Mouse (Mus musculus) midbrain, postnatal 0 days (tissue): Measurements from ENCODE around the gene Ccdc184. TPM values are rescaled to one million over a fixed set of nuclear protein-coding genes. Genes with fewer than 3 reads are reported as not detected.

ENCODE experiments used
- ATAC-seq: fragments of 200-750 bp; cut with Nextera tagmentation; 2 replicates; pipeline ENCODE4 v1.8.0; 2017; ENCODE audit warnings: moderate number of reproducible peaks, mild to moderate bottlenecking, moderate TSS enrichment, moderate library complexity; ENCODE audit not compliant: low FRiP score
- DNase-seq: peaks from one replicate; pipeline ENCODE4 v3.0.0-alpha.2; 2015; ENCODE audit warnings: low spot score
- H3K27ac ChIP-seq: fragments of 300-500 bp; sonication (generic); 2 replicates; pipeline ENCODE4 v1.5.1; 2014; ENCODE audit warnings: low read depth, mild to moderate bottlenecking, low read length, mixed read lengths
- H3K27me3 ChIP-seq: fragments of 300-500 bp; sonication (generic); 2 replicates; pipeline ENCODE4 v1.6.1; 2014; ENCODE audit warnings: low read length, control low read depth, mixed read lengths; ENCODE audit not compliant: insufficient read depth
- H3K36me3 ChIP-seq: fragments of 300-500 bp; sonication (generic); 2 replicates; pipeline ENCODE4 v1.6.1; 2014; ENCODE audit warnings: low read length, control low read depth, mixed read lengths; ENCODE audit not compliant: insufficient read depth
- H3K4me1 ChIP-seq: fragments of 300-500 bp; sonication (generic); 2 replicates; pipeline ENCODE4 v1.6.1; 2014; ENCODE audit warnings: mild to moderate bottlenecking, control low read depth, antibody characterized with exemption, low read length, mixed read lengths; ENCODE audit not compliant: insufficient read depth
- H3K4me2 ChIP-seq: fragments of 300-500 bp; sonication (generic); 2 replicates; pipeline ENCODE4 v1.6.1; 2014; ENCODE audit warnings: low read depth, mild to moderate bottlenecking, low read length, mixed read lengths; ENCODE audit not compliant: poor library complexity, severe bottlenecking
- H3K4me3 ChIP-seq: fragments of 300-500 bp; sonication (generic); 2 replicates; pipeline ENCODE4 v1.5.1; 2014; ENCODE audit warnings: low read depth, mild to moderate bottlenecking, low read length, moderate library complexity
- H3K9ac ChIP-seq: fragments of 300-500 bp; sonication (generic); replicated peaks from 2 replicates; pipeline ENCODE4 v1.6.1; 2014; ENCODE audit warnings: mild to moderate bottlenecking, low read length, moderate library complexity, mixed read lengths; ENCODE audit not compliant: poor library complexity, severe bottlenecking
- H3K9me3 ChIP-seq: fragments of 300-500 bp; sonication (generic); 2 replicates; pipeline ENCODE4 v1.6.1; 2016; ENCODE audit warnings: low read length, control low read depth
- CTCF ChIP-seq: IDR thresholded peaks from 2 replicates; pipeline ENCODE4 v1.5.1; 2016; ENCODE audit warnings: antibody characterized with exemption, mild to moderate bottlenecking
- WGBS: fragments of 180-500 bp; shearing (Covaris S2); extraction: QIAGEN DNeasy Blood & Tissue Kit; methylation state at CpG from one replicate; pipeline ENCODE4 v1.1.7; 2014; 5-methylcytosine and 5-hydroxymethylcytosine counted together
- polyA plus RNA-seq: library from polyadenylated mRNA; unstranded; fragments of >200 nt; fragmentation: Nextera tagmentation; extraction: Ambion mirVana; gene quantifications from 2 replicates; pipeline ENCODE4 v1.2.1, GENCODE M21; 2015
- total RNA-seq: library from RNA; depleted of rRNA; stranded (reverse); fragments of >200 nt; gene quantifications from 2 replicates; pipeline ENCODE4 v1.2.3, GENCODE M21; 2014

Ccdc184 gene
- total and polyA plus RNA-seq, 2 experiments from 2014 or later, result 127 to 132 TPM

DNA sequence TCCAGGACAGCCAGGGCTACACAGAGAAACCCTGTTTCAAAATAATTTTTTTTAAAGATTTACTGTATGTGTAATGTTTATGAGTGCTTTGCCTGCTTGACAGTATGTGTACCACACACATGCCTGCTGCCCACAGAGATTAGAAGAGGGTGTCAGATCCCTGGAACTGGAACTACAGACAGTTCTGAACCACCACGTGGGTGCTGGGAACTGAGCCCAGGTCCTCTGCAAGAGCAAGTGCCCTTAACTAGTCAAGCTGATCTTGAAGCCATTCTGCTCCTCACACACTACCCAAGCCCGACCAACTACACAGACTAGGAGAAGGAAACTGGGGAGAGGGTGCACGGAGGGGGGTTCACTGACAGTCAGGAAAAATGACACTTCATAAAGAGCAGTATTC lies 33.5 kb upstream of the Ccdc184 start:
- H3K9ac ChIP-seq, result no peak overlapping the region
- H3K4me1 ChIP-seq, result no peaks in the 10 kb centered on the region
- no peak overlapping the region for H3K27ac ChIP-seq
- ATAC-seq (no peak), DNase-seq (no peak)
- no peaks in the 10 kb centered on the region for H3K9me3 ChIP-seq
- H3K27me3 ChIP-seq, result no peaks in the 10 kb centered on the region
- no peak overlapping the region for H3K4me2 ChIP-seq
- no peak for TF ChIP-seq CTCF
- peaks cover 53% of the 10 kb centered on the region for H3K36me3 ChIP-seq
- 81% methylated on average over 3 of the region's 3 CpGs for WGBS
- no peak overlapping the region for H3K4me3 ChIP-seq

DNA sequence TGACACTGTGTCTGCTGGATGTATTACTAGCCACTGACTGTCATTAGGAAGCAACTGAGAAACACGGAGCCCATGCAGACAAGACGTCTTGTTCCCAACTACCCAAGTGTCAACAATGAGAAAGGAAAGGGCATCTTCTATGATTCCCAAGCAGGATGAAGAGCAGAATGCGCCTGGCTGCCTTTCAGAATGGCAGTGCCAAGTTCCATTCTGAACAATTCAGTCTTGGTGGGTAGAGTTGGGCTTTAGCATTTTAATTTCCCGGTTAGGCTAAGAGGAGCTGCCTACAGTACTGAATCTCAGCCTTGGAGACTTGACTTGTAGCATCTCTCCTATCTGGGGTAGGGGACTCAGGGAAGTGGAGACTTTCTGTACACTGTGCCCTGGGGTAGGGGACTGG lies 32.9 kb upstream of the Ccdc184 start:
- ATAC-seq (peak; percentile 54; the same call in 1 of the 2 replicates), DNase-seq (peak; percentile 66)
- 89% methylated on average over 4 of the region's 4 CpGs for WGBS
- Histone ChIP-seq H3K36me3 (peaks cover 51% of the 10 kb centered on the region), H3K9me3 (no peaks in the 10 kb centered on the region), H3K9ac (no peak overlapping the region), H3K27ac (peak overlapping the region; percentile 57), H3K4me3 (no peak overlapping the region), H3K4me2 (no peak overlapping the region), H3K4me1 (no peaks in the 10 kb centered on the region), H3K27me3 (no peaks in the 10 kb centered on the region)
- no peak for TF ChIP-seq CTCF

DNA sequence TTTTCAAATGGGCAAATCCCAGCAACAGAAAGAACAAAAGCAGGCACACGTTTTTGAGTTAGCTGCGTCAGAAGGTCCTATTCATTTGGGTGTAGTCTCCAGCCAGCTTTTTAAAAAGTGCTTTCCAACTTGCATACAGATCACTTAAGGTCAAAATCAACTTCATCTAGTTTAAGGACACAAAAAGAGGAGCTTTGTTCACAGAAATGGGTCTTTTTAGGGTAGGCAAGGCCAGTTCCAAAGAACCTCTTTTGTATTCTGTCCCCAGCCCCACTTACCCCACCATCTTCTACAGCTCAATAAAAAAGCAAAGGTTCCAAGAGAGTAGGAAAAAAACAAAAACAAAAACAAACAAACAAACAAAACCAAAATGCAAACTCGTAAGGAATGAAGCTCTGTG lies 32.3 kb upstream of the Ccdc184 start:
- ATAC-seq (no peak), DNase-seq (peak; percentile 44)
- no peak for TF ChIP-seq CTCF
- Histone ChIP-seq H3K4me1 (no peaks in the 10 kb centered on the region), H3K9ac (no peak overlapping the region), H3K27me3 (no peaks in the 10 kb centered on the region), H3K4me2 (no peak overlapping the region), H3K9me3 (no peaks in the 10 kb centered on the region), H3K27ac (peak overlapping the region; percentile 57), H3K4me3 (no peak overlapping the region), H3K36me3 (peaks cover 46% of the 10 kb centered on the region)
- WGBS, result 72% methylated on average over 3 of the region's 3 CpGs

- Histone ChIP-seq H3K36me3 (peaks cover 40% of the 10 kb centered on the region), H3K27me3 (no peaks in the 10 kb centered on the region), H3K9ac (no peak overlapping the region), H3K4me1 (no peaks in the 10 kb centered on the region), H3K9me3 (no peaks in the 10 kb centered on the region), H3K4me2 (no peak overlapping the region), H3K27ac (no peak overlapping the region), H3K4me3 (no peak overlapping the region)
- ATAC-seq (no peak), DNase-seq (no peak)
- TF ChIP-seq CTCF, result no peak
- WGBS, result 94% methylated on average over 13 of the region's 13 CpGs
Observed at GRCm38 (mm10) chr15:98135671-98136070, 31.3 kb upstream of the Ccdc184 start.

GRCm38 (mm10) chr15:98136871-98137270 lies 30.1 kb upstream of the Ccdc184 start:
- Histone ChIP-seq H3K4me1 (no peaks in the 10 kb centered on the region), H3K36me3 (peaks cover 38% of the 10 kb centered on the region)

GRCm38 (mm10) chr15:98139763-98140162 lies 27.2 kb upstream of the Ccdc184 start:
- peaks cover 6% of the 10 kb centered on the region; the same call in 1 of the 2 replicates for H3K4me1 ChIP-seq
- H3K9ac ChIP-seq, result no peak overlapping the region
- H3K4me2 ChIP-seq, result no peak overlapping the region
- no peak overlapping the region for H3K4me3 ChIP-seq
- no peak for TF ChIP-seq CTCF
- no peak overlapping the region for H3K27ac ChIP-seq
- DNase-seq (no peak), ATAC-seq (no peak)
- WGBS, result 90% methylated on average over 7 of the region's 7 CpGs
- H3K36me3 ChIP-seq, result peaks cover 35% of the 10 kb centered on the region
- H3K27me3 ChIP-seq, result no peaks in the 10 kb centered on the region
- no peaks in the 10 kb centered on the region for H3K9me3 ChIP-seq

More at GRCm38 (mm10) chr15:98136871-98137270, 30.1 kb upstream of the Ccdc184 start:
- H3K4me2 ChIP-seq, result no peak overlapping the region
- no peak overlapping the region for H3K9ac ChIP-seq
- no peak overlapping the region for H3K27ac ChIP-seq
- TF ChIP-seq CTCF, result no peak
- WGBS, result 93% methylated on average over 9 of the region's 9 CpGs
- DNase-seq, result no peak
- no peaks in the 10 kb centered on the region for H3K9me3 ChIP-seq
- H3K4me3 ChIP-seq, result no peak overlapping the region
- no peaks in the 10 kb centered on the region for H3K27me3 ChIP-seq
- no peak for ATAC-seq
